In the genomic region with DNA sequence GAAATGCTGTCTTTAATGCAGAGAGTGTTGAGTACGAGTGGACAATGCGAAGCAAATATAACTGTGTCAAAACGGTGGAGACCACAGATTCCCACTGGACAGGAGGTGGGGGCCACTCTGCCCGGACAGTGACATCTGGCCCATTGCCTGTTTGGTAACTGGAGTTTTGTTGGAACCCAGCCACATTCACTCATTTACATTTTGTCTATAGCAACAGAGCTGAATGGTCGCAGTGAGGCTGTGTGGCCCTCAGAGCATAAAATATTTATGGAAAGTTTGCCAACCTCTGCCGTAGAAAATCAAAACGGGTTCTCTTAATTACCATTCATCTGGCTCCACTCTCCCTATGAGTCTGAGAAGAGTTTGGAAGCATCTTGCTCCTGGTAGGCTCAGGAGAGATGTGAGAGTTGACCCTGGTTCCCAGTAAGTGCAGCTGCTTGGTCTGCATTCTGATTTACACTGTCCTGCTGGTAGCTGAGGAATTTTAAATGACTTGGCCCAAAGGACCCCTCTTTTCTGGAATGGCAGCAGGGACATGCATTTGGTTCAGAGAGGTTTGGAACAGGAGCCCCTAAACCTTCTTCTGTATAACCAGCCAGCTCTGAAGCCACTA, we compare ENCODE assay signal across 15 mouse cellular contexts.
DNase-seq lines count a peak whose midpoint lies in the region; ATAC-seq and TF ChIP-seq lines count a peak whose summit lies in the region.
"Had no signal": no experiment of that assay in that cellular context is flagged by ENCODE, and none has a peak within 500 bp of the region (broad histone marks: within the 10 kb centered on the region; RNA-seq: fewer than 3 reads in every experiment).

No protein-coding gene starts in this region.

- WGBS in midbrain, embryonic 15.5 days = 38% methylated on average over 7 of the region's 7 CpGs

- intact Hi-C loops in left cerebral cortex, postnatal 4 days (cut with DNase I) = no loop called here
- intact Hi-C loops in left cerebral cortex, postnatal 10 days (cut with DNase I) = no loop called here

- no peaks in the 10 kb centered on the region for H3K27me3 ChIP-seq in midbrain, embryonic 15.5 days (replicated peaks)
- H3K27me3 ChIP-seq: embryonic facial prominence, embryonic 15.5 days; forebrain, embryonic 12.5 days; heart, embryonic 12.5 days; liver, embryonic 13.5 days had no signal

- TF ChIP-seq POLR2A in brain, embryonic 14.5 days (IDR thresholded peaks at IDR 0.05; ENCODE audit: borderline replicate concordance, extremely low read depth, insufficient read depth, insufficient read length, poor library complexity, severe bottlenecking) = no peak

- no peak overlapping the region for H3K27ac ChIP-seq in midbrain, embryonic 15.5 days
- H3K27ac ChIP-seq: embryonic facial prominence, embryonic 15.5 days; forebrain, embryonic 12.5 days; gastrocnemius, adult 2 months; liver, embryonic 13.5 days had no signal

- no peaks in the 10 kb centered on the region for H3K9me3 ChIP-seq in midbrain, embryonic 15.5 days
- H3K9me3 ChIP-seq: embryonic facial prominence, embryonic 15.5 days; forebrain, embryonic 12.5 days; heart, embryonic 12.5 days; liver, embryonic 13.5 days had no signal

- H3K4me2 ChIP-seq in midbrain, embryonic 15.5 days = no peak overlapping the region
- H3K4me2 ChIP-seq: embryonic facial prominence, embryonic 15.5 days; forebrain, embryonic 12.5 days; heart, embryonic 12.5 days; liver, embryonic 13.5 days had no signal

- no peak for TF ChIP-seq CTCF in brain, embryonic 14.5 days (IDR thresholded peaks at IDR 0.05; ENCODE audit: borderline replicate concordance, extremely low read depth, insufficient read depth, insufficient read length)

- H3K4me3 ChIP-seq in midbrain, embryonic 15.5 days = no peak overlapping the region
- H3K4me3 ChIP-seq: embryonic facial prominence, embryonic 15.5 days; forebrain, embryonic 12.5 days; gastrocnemius, adult 2 months; heart, embryonic 12.5 days; liver, embryonic 13.5 days had no signal

- no peak overlapping the region for H3K9ac ChIP-seq in midbrain, embryonic 15.5 days
- H3K9ac ChIP-seq: embryonic facial prominence, embryonic 15.5 days; forebrain, embryonic 12.5 days; heart, embryonic 12.5 days; liver, embryonic 13.5 days had no signal

- no peaks in the 10 kb centered on the region for H3K4me1 ChIP-seq in midbrain, embryonic 15.5 days
- H3K4me1 ChIP-seq: heart, embryonic 12.5 days; liver, embryonic 13.5 days had no signal

- peak; percentile 66; the same call in 1 of the 2 replicates for ATAC-seq in midbrain, embryonic 15.5 days (replicated peaks)
- ATAC-seq: intestine, postnatal 0 days had no signal

- DNase-seq in cerebellum, adult 9-10 months = peak; percentile 2
- DNase-seq in cerebellum, adult 18-20 months = no peak
- peak; percentile 56 for DNase-seq in left cerebral cortex, postnatal 4 days
- no peak for DNase-seq in left cerebral cortex, postnatal 10 days (ENCODE audit: extremely low spot score in 1 of 2, low spot score in 2 of 2)
- peak; percentile 69 for DNase-seq in brain, embryonic 14.5 days (ENCODE audit: low read depth)
- no peak for DNase-seq in frontal cortex, postnatal 25 days (ENCODE audit: low spot score in 2 of 2)
- no peak for DNase-seq in embryo, embryonic 11 days
- DNase-seq: gastrocnemius, adult 2 months; heart, postnatal 36 days; liver, embryonic 13.5 days had no signal

- no peaks in the 10 kb centered on the region for H3K36me3 ChIP-seq in midbrain, embryonic 15.5 days (replicated peaks)
- H3K36me3 ChIP-seq: embryonic facial prominence, embryonic 15.5 days; forebrain, embryonic 12.5 days; heart, embryonic 12.5 days; liver, embryonic 13.5 days had no signal

Comparison
In these comparisons a context has a peak if more than half of its experiments do, and no peak if none do; other contexts are left out.
1. DNase-seq: peak in cerebellum, adult 9-10 months (single experiment), left cerebral cortex, postnatal 4 days (single experiment) and brain, embryonic 14.5 days (single experiment); none in cerebellum, adult 18-20 months (0 of 2), left cerebral cortex, postnatal 10 days (0 of 2), frontal cortex, postnatal 25 days (0 of 2) and embryo, embryonic 11 days (single experiment).